Mouse (Mus musculus) spleen, postnatal 10 days (tissue): ENCODE results near the gene Ctsq.
"Not testable (repeated sequence)": the region's sequence is repeated elsewhere in the genome, so short reads cannot be mapped to it uniquely, and the experiment has no call there.

Experiments used
- DNase-seq, 2 experiments: peaks; one replicate each; pipeline ENCODE4 v3.0.0; 2021 to 2022; ENCODE audit warnings: low spot score in 2 of 2

The Ctsq gene

GRCm38 (mm10) chr13:61040531-61040930 is at the start of gene Ctsq:
Ctsq (minus strand) TSS chr13:61040631.
- no peak for DNase-seq

- no peak for DNase-seq
These were observed 17.6 kb downstream of the Ctsq start for GRCm38 (mm10) chr13:61022785-61023184.

- DNase-seq = no peak
These were observed 18.6 kb downstream of the Ctsq start for GRCm38 (mm10) chr13:61021844-61022243.

DNA sequence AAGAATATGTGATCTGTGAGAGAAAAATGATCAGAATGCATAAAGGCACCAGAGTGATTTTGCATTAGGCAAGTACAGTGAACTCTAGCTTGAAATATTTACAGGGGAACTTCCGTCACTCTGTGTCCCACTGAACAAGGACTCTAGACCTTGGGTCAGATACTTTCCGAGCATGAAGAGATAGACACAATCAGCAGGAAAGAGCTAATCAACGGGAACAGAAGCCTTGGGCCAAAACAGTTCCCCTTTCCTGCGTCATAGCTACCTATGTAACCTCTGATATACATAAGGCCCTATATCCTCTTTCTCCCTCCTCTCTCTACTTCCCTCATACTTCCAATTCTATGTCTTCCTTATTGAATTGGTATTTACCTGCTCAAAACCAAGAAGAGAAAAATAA is 30.3 kb downstream of the Ctsq start:
- DNase-seq = no peak

GRCm38 (mm10) chr13:61005859-61006258 is 34.6 kb downstream of the Ctsq start, which contains the start of gene Ctsj:
Ctsj (minus strand) TSS chr13:61005959.
- DNase-seq = no peak

- DNase-seq = no peak
These were observed 42.8 kb downstream of the Ctsq start for GRCm38 (mm10) chr13:60997600-60997999.

- DNase-seq = not testable (repeated sequence)
These were observed 53.5 kb downstream of the Ctsq start for GRCm38 (mm10) chr13:60986915-60987314.
